9 mouse cellular contexts compared by ENCODE assay signal in genomic region chr15:82292851-82293250, GRCm38 (mm10). TPM values are rescaled to one million over a fixed set of nuclear protein-coding genes. Genes with fewer than 3 reads are reported as not detected.
DNase-seq lines count a peak whose midpoint lies in the region; ATAC-seq lines count a peak whose summit lies in the region.
"Had no signal": no experiment of that assay in that cellular context is flagged by ENCODE, and none has a peak within 500 bp of the region (broad histone marks: within the 10 kb centered on the region; RNA-seq: fewer than 3 reads in every experiment).

No protein-coding gene starts in this region.

- H3K4me1 ChIP-seq in lung, embryonic 16.5 days (replicated peaks; ENCODE audit: control insufficient read depth, insufficient read depth, low read length), result peaks cover 6% of the 10 kb centered on the region
- H3K4me1 ChIP-seq in limb, embryonic 12.5 days (replicated peaks), result peaks cover 7% of the 10 kb centered on the region
- H3K4me1 ChIP-seq in neural tube, embryonic 15.5 days, result peaks cover 22% of the 10 kb centered on the region
- H3K4me1 ChIP-seq in liver, embryonic 12.5 days, result peaks cover 14% of the 10 kb centered on the region

- DNase-seq in frontal cortex, postnatal 36 days (ENCODE audit: low spot score in 2 of 2), result no peak
- DNase-seq in lung, adult 18-20 months, result no peak
- DNase-seq in embryo, embryonic 10.5 days (ENCODE audit: low spot score), result no peak
- DNase-seq: adrenal gland, postnatal 10 days had no signal

- no peaks in the 10 kb centered on the region for H3K36me3 ChIP-seq in lung, embryonic 16.5 days (ENCODE audit: control insufficient read depth, insufficient read depth, low read length)
- H3K36me3 ChIP-seq in limb, embryonic 12.5 days, result peaks cover 33% of the 10 kb centered on the region
- peaks cover 37% of the 10 kb centered on the region for H3K36me3 ChIP-seq in neural tube, embryonic 15.5 days
- H3K36me3 ChIP-seq in liver, embryonic 12.5 days, result no peaks in the 10 kb centered on the region

- H3K27me3 ChIP-seq in lung, embryonic 16.5 days (ENCODE audit: control insufficient read depth, insufficient read depth, low read depth, low read length), result no peaks in the 10 kb centered on the region
- no peaks in the 10 kb centered on the region for H3K27me3 ChIP-seq in limb, embryonic 12.5 days
- no peaks in the 10 kb centered on the region for H3K27me3 ChIP-seq in neural tube, embryonic 15.5 days (replicated peaks)
- 0 out of 2 replicates have a peak, but pooled peaks cover 12% of the 10 kb centered on the region for H3K27me3 ChIP-seq in liver, embryonic 12.5 days (replicated peaks)

- H3K4me3 ChIP-seq in lung, embryonic 16.5 days (ENCODE audit: low read length), result no peak overlapping the region
- 0 out of 2 replicates have a peak overlapping the region, but pooled peaks have one; percentile 4 for H3K4me3 ChIP-seq in limb, embryonic 12.5 days (replicated peaks)
- no peak overlapping the region for H3K4me3 ChIP-seq in neural tube, embryonic 15.5 days (replicated peaks)
- H3K4me3 ChIP-seq in liver, embryonic 12.5 days, result no peak overlapping the region

- H3K9me3 ChIP-seq in lung, embryonic 16.5 days (ENCODE audit: control insufficient read depth, low read length), result no peaks in the 10 kb centered on the region
- no peaks in the 10 kb centered on the region for H3K9me3 ChIP-seq in limb, embryonic 12.5 days
- no peaks in the 10 kb centered on the region for H3K9me3 ChIP-seq in neural tube, embryonic 15.5 days (replicated peaks)
- H3K9me3 ChIP-seq in liver, embryonic 12.5 days (replicated peaks), result no peaks in the 10 kb centered on the region

- no peak overlapping the region for H3K27ac ChIP-seq in lung, embryonic 16.5 days (ENCODE audit: low read length)
- H3K27ac ChIP-seq in limb, embryonic 12.5 days, result no peak overlapping the region
- peak overlapping the region; percentile 79 for H3K27ac ChIP-seq in neural tube, embryonic 15.5 days (replicated peaks)
- H3K27ac ChIP-seq in liver, embryonic 12.5 days, result no peak overlapping the region

- H3K9ac ChIP-seq in lung, embryonic 16.5 days (ENCODE audit: low read length), result no peak overlapping the region
- H3K9ac ChIP-seq in limb, embryonic 12.5 days (replicated peaks), result no peak overlapping the region
- H3K9ac ChIP-seq in neural tube, embryonic 15.5 days (replicated peaks), result no peak overlapping the region
- no peak overlapping the region for H3K9ac ChIP-seq in liver, embryonic 12.5 days

- WGBS in lung, embryonic 16.5 days, result 17% methylated on average over 5 of the region's 5 CpGs
- WGBS in limb, embryonic 12.5 days, result 30% methylated on average over 4 of the region's 5 CpGs
- 9% methylated on average over 5 of the region's 5 CpGs for WGBS in neural tube, embryonic 15.5 days
- WGBS in liver, embryonic 12.5 days (ENCODE audit: insufficient replicate concordance), result 36% methylated on average over 5 of the region's 5 CpGs

- 0 out of 2 replicates have a peak, but pooled peaks have one; percentile 22 for ATAC-seq in frontal cortex, adult (ENCODE audit: low TSS enrichment)
- ATAC-seq in lung, embryonic 16.5 days (ENCODE audit: low read depth), result no peak
- ATAC-seq in limb, embryonic 12.5 days (ENCODE audit: insufficient number of reproducible peaks, insufficient read depth, low FRiP score, low TSS enrichment, low read depth), result no peak
- no peak for ATAC-seq in neural tube, embryonic 15.5 days (ENCODE audit: low FRiP score)
- no peak for ATAC-seq in liver, embryonic 12.5 days

- H3K4me2 ChIP-seq in lung, embryonic 16.5 days (ENCODE audit: low read depth, low read length), result peak overlapping the region; percentile 7
- peak overlapping the region; percentile 43 for H3K4me2 ChIP-seq in limb, embryonic 12.5 days
- peak overlapping the region; percentile 35 for H3K4me2 ChIP-seq in neural tube, embryonic 15.5 days
- H3K4me2 ChIP-seq in liver, embryonic 12.5 days, result no peak overlapping the region

RNA-seq across cellular contexts. Expression of gene Wbp2nl, which starts 5.9 kb away (rescaled TPM):
- polyA plus RNA-seq in lung, embryonic 16.5 days (2015; fragmentation: Nextera tagmentation; extraction: Ambion mirVana), result 0.25 and 0.38 TPM in 2 replicates
- polyA plus RNA-seq in limb, embryonic 12.5 days (2016; fragmentation: Nextera tagmentation; extraction: Ambion mirVana), result not detected in 2 replicates
- polyA plus RNA-seq in neural tube, embryonic 15.5 days (2015; fragmentation: Nextera tagmentation; extraction: Ambion mirVana), result 0.10 and 0.13 TPM in 2 replicates
- 0.22 and 0.31 TPM in 2 replicates for polyA plus RNA-seq in liver, embryonic 12.5 days (2016; fragmentation: Nextera tagmentation; extraction: Ambion mirVana)

RNA-seq across cellular contexts. Expression of gene Sept3, which starts 18.2 kb away (rescaled TPM):
- polyA plus RNA-seq in lung, embryonic 16.5 days (2015; fragmentation: Nextera tagmentation; extraction: Ambion mirVana), result 1.8 and 1.9 TPM in 2 replicates
- polyA plus RNA-seq in limb, embryonic 12.5 days (2016; fragmentation: Nextera tagmentation; extraction: Ambion mirVana), result 45.5 and 46.3 TPM in 2 replicates
- polyA plus RNA-seq in neural tube, embryonic 15.5 days (2015; fragmentation: Nextera tagmentation; extraction: Ambion mirVana), result 338 and 367 TPM in 2 replicates
- 0.81 and 1.4 TPM in 2 replicates for polyA plus RNA-seq in liver, embryonic 12.5 days (2016; fragmentation: Nextera tagmentation; extraction: Ambion mirVana)

RNA-seq across cellular contexts. Expression of gene 1500009C09Rik, which starts 40.7 kb away (rescaled TPM):
- polyA plus RNA-seq in lung, embryonic 16.5 days (2015; fragmentation: Nextera tagmentation; extraction: Ambion mirVana), result not detected in 2 replicates
- not detected in 2 replicates for polyA plus RNA-seq in limb, embryonic 12.5 days (2016; fragmentation: Nextera tagmentation; extraction: Ambion mirVana)
- polyA plus RNA-seq in neural tube, embryonic 15.5 days (2015; fragmentation: Nextera tagmentation; extraction: Ambion mirVana), result 13.0 and 18.4 TPM in 2 replicates
- polyA plus RNA-seq in liver, embryonic 12.5 days (2016; fragmentation: Nextera tagmentation; extraction: Ambion mirVana), result not detected in 2 replicates

RNA-seq across cellular contexts. Expression of gene Naga, which starts 45.9 kb away (rescaled TPM):
- 55.9 and 66.4 TPM in 2 replicates for polyA plus RNA-seq in lung, embryonic 16.5 days (2015; fragmentation: Nextera tagmentation; extraction: Ambion mirVana)
- polyA plus RNA-seq in limb, embryonic 12.5 days (2016; fragmentation: Nextera tagmentation; extraction: Ambion mirVana), result 33.6 and 34.1 TPM in 2 replicates
- polyA plus RNA-seq in neural tube, embryonic 15.5 days (2015; fragmentation: Nextera tagmentation; extraction: Ambion mirVana), result 33.4 and 41.8 TPM in 2 replicates
- 36.5 and 40.8 TPM in 2 replicates for polyA plus RNA-seq in liver, embryonic 12.5 days (2016; fragmentation: Nextera tagmentation; extraction: Ambion mirVana)

RNA-seq across cellular contexts. Expression of gene Pheta2, which starts 45.9 kb away (rescaled TPM):
- polyA plus RNA-seq in lung, embryonic 16.5 days (2015; fragmentation: Nextera tagmentation; extraction: Ambion mirVana), result 14.1 and 15.6 TPM in 2 replicates
- polyA plus RNA-seq in limb, embryonic 12.5 days (2016; fragmentation: Nextera tagmentation; extraction: Ambion mirVana), result 11.0 and 11.3 TPM in 2 replicates
- polyA plus RNA-seq in neural tube, embryonic 15.5 days (2015; fragmentation: Nextera tagmentation; extraction: Ambion mirVana), result 2.4 and 6.6 TPM in 2 replicates
- polyA plus RNA-seq in liver, embryonic 12.5 days (2016; fragmentation: Nextera tagmentation; extraction: Ambion mirVana), result 39.1 and 42.8 TPM in 2 replicates

Comparison
In these comparisons a context has a peak if more than half of its experiments do, and no peak if none do; other contexts are left out.
1. RNA of gene Sept3, which starts 18.2 kb away (polyA plus RNA-seq): 338 to 367 TPM in neural tube, embryonic 15.5 days and 45.5 to 46.3 TPM in limb, embryonic 12.5 days; 1.8 to 1.9 TPM in lung, embryonic 16.5 days and 0.81 to 1.4 TPM in liver, embryonic 12.5 days; every median in the first group is over 10 times any median in the second.
2. RNA of gene 1500009C09Rik, which starts 40.7 kb away (polyA plus RNA-seq): 13.0 to 18.4 TPM in neural tube, embryonic 15.5 days; not detected in limb, embryonic 12.5 days, not detected in lung, embryonic 16.5 days and not detected in liver, embryonic 12.5 days; every median in the first group is over 10 times any median in the second.